Mouse (Mus musculus) T-helper 1 cell (primary cell): Measurements from ENCODE around the gene Nfatc2.

ENCODE experiments used
- in situ Hi-C: fragments of 300-600 bp; cut with MboI, MseI; formaldehyde crosslinking; loops from one replicate; pipeline ENCODE4 v1.15.1; 2025; ENCODE audit warnings: high pct_unique_total_duplicates

The Nfatc2 gene

DNA sequence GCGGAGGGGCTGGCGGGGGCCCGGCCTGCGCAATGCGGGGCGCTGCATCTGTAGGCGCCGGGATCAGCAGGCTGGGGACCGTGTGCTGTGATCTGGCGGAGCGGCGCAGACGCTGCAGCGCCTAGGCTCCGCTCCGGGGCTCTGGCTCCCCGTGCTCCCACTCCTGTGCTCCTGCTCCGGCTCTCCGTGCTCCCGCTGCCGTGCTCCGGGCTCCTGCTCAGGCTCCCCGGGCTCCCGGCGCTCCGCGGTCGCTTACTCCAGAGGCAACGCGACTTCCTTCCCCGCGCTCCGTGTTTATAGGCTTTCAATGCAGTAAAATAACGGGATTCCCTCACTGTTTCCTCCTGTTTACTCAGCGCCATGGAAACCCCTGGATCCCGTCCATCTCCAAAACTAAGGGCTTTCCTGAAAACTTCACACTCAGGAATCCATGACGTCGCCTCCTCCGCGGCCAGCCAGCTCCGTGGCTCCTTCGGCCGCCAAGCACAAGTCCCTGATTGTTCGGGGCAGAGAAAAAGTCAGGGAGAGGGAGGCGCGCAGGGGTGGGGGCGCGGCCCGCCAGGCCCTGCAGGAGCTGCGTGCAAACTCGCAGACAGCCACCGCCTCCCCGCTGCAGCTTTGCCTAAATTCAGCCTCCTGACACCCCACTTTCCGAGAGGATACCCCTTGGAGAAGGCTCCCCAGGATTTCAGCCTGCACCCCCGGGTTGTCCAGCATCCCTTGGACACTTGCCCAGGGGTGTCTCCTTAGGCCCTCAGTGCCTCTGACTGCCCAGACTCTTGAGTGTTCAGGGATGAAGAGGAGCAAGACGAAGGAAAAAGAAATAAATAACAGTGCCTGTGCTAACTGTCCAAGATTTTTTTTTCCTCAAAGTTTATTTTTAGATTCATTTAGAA lies at the start of gene Nfatc2:
Gene Nfatc2 (minus strand): TSS at position 167 of the 896 bp plus-strand sequence.
- in situ Hi-C loops: no loop called here

DNA sequence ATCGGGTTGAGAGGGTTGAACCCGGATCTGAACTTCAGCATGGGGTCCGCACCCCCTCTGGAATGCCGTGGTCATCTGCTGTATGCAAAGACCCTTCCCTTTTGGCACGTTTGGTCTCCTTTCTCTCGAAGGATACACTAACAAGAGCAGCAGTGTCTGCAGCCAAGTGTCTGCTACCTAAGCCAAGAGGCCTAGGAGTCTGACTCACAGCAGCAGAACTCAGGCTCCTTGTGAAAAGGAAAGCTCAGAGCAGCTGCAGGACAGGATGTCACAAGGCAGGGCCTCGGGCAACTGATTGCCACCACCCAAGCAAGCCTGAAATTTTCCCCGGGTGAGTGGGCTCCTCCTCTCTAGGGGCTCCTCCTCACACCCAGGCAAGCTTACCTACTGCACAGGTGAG lies 46.7 kb upstream of the Nfatc2 start:
- in situ Hi-C loops: no loop called here

DNA sequence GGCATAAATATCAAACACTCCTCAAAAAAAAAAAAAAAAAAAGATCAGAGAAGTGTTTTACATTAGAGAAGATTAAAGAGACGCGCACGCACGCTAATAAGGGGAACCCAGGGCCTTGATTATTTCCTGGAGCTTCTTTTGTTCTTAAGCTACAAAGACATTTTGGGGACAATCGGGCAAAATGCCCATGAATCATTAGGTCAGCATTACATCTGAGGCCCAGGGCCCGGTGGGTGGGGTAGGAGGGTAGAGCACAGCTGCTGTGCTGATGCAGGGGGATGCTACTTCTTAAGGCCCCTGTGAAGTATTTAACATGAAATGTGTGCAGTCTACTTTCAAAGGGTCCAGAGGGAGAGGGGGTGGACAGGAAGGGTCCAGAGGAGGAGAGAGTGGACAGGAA lies 43.4 kb upstream of the Nfatc2 start:
- in situ Hi-C loops: no loop called here

DNA sequence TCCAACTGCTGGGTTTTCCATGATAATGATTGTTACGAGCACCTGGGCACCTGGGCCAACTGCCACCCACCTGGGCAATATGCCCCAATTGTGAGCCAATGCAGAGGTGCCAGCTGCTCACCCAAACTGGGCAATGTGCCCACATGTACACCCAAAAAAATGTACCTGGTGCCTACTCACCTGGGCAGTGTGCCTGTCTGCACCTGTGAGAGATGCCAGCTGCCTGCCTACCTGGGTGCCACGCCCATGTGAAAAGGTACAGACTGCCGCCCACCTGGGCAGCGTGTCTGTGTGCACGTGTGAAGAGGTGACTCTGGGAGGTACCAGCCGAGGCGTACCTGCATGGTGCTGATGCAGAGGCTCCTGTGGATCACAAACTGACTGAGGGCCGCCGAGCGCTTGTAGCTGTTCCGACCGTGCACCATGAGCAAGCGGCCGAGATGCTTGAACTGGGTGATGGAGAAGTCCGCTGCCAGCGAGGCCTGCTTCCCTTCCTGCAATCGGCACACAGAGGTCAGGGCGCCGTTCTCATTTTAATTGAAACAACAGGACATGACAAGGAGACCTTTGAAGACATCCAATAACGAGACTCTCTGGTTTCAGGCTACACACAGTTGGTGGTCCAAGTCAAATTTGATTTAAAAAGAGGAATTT lies 42.2 kb upstream of the Nfatc2 start:
- in situ Hi-C loops: no loop called here

DNA sequence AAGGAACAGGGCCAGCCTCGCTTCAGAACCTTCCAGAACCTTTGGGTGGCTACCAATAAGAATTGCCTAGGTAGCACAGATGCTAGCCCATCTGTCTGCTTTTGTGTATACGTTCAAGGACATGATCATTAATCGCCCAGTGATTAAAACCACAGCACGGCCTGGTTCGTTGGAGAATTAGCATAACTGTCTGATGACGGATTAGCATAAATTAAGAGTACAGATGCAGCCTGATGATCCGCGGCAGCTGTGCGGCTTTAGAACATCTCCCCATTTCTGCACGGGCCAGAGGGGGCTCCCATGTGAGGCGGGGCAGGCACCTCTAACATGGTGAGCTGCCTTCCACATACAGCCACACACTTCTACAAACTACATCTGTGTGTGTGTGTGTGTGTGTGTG lies 40.7 kb upstream of the Nfatc2 start:
- in situ Hi-C loops: no loop called here

DNA sequence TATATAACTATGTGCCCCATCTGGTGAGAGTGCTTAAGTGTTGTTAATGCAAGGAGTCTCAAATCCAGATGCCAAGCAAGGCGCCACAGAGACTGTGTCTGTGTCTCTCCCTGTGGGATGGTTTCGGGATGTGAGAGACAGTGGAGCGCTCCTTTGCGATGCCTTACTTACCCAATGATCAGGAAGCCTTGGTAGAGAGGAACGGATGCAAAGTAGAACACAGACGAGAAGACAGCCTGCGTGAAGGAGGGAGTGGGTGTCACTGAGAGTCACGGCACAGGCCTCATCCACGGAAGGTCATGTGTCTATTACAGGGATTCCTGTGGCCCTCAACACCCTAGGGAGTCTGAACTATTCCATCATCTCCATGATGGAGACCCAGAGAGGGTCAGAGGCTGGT lies 39.0 kb upstream of the Nfatc2 start:
- in situ Hi-C loops: no loop called here

DNA sequence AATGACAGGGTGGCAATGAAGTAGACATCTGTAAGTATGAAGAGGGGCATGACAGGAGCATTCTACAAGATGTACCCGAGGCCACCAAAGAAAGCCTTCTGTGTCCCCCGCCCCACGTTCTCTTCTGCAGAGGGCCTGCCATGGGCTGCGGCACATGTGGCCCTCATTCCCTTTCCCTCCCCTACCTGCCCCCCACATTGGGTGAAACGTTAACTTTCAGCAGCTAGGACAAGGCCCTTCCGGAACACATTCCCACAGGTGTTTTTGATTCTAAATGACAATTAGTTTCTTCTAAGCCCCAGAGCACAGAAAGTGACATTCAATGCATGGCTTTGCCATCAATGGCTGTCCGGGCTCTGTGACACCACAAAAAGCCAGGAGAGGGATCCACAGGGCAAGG lies 33.4 kb upstream of the Nfatc2 start:
- in situ Hi-C loops: loop anchor here (10.0 kb wide), 1 partner anchor 380 kb away; no protein-coding TSS in a partner anchor

DNA sequence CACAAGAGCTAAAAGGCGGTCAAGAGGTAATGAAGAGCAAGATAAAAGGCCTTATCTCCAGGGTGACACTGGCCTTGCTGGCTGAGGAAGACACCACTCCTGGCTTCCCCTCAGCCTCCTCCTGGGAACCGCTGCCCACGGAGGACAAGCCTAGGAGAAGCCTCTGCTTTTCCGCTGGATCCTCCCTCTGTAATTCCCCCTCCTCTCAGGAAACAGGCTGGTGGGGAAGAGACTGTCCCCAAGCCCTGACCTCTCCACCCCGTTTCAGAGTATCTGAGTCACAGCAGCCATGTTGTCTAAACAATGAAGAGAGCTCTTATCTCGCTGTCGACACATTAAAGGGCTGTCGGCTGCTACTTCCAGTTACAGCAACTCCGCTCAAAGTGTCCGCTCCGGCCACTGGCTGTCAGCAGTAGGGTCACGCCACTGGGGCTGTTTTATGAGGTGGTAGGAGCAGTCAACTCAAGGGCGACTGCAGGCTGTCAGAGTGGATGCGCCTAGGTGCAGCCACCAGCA lies 31.9 kb upstream of the Nfatc2 start:
- in situ Hi-C loops: loop anchor here (10.0 kb wide), 1 partner anchor 379 kb away; no protein-coding TSS in a partner anchor

DNA sequence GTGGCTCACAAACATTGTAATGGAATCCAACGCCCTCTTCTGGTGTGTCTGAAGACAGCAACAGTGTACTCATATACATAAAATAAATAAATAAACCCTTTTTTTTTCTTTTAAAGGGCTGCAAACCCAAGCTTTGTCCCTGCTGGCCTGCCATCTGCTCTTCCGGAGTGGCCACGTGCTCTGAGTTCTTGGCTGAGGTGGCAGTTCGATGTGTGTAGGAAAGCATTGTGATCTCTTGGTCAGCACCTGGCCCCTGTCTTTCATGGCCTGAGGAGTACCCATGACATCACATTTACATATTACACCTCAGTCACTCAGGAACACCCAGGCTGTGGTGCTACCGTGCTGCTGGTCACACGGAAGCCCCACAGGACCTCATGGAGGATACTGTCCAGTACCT lies 31.1 kb upstream of the Nfatc2 start:
- in situ Hi-C loops: loop anchor here (10.0 kb wide), 1 partner anchor 378 kb away; no protein-coding TSS in a partner anchor

DNA sequence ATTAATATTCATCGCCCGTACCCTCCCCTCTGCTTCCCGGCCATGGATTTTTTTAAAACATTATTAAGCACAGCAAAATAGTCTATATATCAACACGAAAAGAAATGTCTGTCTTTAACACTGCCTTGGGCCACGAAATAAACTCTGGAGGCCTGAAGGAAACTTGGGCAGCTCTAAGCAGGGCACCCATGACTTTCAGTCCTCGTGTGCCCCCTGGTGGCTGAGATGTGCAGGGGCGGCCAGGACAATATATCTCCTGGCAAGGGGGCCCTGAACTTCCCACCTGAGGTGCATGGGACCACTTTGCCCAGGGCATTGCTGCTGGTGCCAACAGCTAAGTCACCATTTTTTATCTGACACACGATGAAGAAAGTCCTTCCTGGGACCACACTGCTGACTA lies 27.3 kb upstream of the Nfatc2 start:
- in situ Hi-C loops: loop anchor here (5.0 kb wide), 1 partner anchor 156 kb away; no protein-coding TSS in a partner anchor

DNA sequence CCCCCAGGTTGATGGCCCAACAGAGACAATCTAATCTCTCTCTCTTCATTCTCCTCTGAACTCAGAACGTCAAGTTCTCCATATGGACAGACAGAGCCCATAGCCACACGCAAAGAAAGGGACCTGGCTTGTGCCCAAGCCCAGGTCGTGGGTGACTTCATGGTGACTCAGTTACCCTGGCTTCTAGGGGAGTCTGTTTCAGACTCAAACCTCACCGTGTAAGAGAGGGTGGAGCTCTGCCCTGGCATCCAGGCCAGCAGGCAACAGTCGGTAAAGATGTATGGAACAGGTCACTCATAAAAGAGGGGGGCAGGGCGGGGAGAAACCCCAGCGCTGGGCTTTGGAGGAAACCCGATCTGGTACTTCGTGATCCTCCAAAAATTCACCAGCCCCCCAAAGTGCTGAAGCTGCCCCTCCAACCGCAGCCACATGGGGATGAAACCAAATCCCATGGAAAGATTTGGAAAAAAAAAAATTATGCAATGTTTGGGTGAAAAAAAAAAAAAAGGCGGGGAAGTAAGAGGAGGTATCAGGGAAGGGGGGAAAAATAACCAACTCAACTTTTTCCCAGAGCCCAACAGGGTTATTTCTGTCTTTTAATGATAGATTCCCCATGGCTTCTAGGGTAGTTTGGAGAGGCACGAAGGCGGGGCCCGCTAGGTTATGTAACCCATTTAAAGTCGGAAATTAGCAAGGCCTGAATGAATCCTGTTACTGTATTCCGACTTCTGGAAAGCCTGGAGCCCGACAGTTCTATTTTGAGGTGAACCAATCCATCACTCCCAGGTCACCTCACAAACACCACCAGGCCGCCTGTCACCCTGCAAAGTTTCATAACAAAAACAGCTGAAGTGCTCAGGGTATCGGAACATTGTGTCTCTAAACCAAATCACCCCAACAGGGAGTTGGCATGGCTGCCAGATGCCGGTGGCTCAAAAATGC lies 26.6 kb upstream of the Nfatc2 start:
- in situ Hi-C loops: loop anchor here (5.0 kb wide), 1 partner anchor 156 kb away; no protein-coding TSS in a partner anchor

DNA sequence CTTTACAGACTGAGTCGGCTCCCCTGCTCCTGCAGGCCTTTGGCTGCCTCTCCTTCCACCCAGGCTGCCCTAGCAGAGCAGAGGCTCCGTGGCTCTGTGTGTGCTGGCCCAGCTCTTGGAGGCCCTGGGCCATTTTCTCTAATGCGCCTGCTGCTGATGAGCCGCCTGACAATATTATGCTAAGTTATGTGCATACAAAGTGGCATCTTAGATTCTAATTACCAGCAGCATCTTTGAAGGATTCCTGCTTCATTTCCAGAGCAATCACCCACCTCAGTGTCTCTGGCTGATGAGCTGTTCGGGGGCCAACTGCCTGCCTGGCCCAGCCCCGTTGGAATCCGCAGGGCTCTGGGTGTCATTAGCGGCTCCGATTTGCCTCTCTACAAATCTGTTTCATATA lies 24.9 kb upstream of the Nfatc2 start:
- in situ Hi-C loops: loop anchor here (5.0 kb wide), 1 partner anchor 154 kb away; no protein-coding TSS in a partner anchor

DNA sequence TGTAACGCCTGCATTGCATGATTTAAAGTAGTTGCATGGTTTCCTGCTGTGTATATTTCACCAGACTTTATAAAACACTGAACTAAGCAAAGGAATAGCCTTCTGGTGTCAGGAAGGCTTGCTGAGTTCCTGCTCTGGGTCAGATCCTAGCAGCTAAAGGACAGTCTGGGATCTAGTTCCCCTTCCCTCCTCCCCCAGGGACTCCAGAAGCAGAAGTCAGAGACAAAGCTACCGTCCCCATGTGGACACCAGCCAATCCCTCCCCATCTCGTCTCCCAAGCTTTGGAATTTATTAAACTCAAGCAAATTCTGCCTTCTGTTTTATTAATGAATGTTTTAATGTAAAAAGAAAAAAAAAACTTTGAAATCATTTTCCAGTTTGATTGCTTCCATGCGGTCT lies 23.6 kb upstream of the Nfatc2 start:
- in situ Hi-C loops: loop anchor here (5.0 kb wide), 1 partner anchor 153 kb away; no protein-coding TSS in a partner anchor

DNA sequence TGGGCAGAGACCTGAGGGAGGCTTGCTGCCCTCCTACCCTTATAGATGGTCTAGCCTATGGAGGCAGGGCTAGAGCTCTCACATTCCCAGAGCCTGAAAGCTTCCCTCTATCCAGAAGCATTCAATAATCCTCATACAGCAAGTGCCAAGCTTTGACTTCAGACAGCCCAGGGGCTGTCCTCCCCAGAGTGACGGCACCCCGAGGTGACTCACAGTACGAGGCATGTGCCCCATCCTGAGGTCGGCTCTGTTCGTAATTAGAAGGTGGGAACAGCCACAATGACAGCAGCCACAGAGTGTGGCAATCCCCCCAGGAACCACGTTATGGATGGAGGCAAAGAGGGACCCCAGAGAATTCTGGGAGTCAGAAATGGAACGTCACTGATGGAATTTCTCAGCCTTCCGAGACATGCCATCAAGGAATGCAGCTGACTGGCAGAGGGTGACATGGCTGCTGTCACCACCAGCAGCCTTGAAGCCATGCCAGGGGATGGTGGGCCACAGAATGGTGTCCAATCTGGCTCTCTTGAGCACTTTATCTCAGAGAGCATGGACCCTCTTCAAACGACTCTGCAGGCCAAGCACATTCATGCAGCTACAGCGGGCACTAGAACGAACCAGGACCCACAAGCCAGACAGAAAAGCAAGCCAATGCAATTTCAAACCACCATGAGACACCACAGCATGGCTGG lies 19.8 kb upstream of the Nfatc2 start:
- in situ Hi-C loops: no loop called here

DNA sequence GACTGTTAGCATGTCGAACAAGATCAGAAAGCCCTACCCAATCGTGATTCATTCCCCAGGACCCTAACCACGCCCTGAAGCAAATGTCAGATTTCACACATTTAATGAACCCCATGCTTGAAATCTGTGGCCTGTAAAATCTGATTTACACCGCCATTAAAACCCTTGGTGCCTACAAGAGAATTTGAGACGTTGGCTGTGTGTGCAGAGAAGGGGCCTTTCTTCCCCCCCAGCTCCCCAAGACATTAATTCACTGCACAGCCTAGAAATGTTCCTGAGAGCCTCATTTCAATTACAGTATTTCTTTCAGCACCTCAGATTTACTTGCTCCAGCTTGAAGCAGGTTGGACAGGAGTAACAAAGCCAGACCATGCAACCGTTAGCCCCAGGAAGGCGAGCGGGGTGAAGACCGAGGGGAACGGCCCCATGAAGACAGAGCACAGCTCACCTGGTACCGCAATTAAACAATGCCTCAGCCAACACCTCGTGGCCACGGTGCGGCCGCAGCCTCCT lies 16.8 kb upstream of the Nfatc2 start:
- in situ Hi-C loops: no loop called here

DNA sequence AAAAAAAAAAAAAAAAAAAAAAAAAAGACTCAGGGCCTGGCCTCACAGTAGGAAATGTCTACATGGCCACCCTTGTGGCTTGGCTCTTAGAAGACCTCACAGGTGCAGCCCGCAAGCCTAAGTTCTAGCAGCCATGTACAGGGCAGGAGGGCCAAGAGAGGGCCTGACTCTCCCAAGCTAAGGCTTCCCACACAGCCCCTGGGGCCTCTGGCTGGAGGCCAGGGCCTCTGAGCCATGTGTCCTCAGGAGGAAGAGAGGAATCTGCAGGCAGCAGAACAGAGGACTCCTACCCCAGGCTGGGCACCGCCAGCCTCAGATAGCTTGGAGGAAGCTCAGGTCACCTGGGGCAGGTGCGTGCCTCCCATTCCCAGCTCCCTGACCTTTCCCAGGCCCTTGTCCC lies 13.7 kb upstream of the Nfatc2 start:
- in situ Hi-C loops: no loop called here

DNA sequence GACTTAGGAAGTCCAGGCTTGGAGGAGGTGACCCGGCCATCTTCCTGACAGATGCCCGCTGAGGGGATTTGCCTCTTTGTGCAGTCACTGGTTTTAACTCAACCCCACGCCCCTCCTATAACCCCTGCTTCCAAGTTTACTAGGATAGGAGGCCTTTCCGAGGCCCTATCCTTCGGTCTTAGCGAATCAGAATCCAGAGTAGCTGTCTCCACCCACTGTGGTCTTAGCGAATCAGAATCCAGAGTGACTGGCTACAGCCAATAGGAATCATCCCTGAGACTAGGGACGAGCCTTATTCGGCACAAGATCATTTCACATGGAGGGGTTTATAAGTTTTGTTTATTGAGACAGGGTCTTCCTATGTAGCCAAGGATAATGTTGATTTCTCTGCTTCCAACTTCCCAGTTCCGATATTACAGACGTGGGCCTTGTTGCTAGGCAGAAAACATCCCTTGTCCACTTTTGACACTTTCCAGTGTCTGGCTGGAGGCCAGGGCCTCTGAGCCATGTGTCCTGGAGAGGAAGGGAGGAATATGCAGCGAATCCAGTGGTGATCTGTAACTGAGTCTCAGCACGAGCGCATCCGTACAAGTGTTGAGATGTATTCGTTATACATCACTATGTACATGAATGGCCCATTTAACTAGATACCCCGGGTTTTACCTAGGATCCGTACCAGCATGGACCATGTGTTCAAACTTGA lies 12.9 kb upstream of the Nfatc2 start:
- in situ Hi-C loops: no loop called here

DNA sequence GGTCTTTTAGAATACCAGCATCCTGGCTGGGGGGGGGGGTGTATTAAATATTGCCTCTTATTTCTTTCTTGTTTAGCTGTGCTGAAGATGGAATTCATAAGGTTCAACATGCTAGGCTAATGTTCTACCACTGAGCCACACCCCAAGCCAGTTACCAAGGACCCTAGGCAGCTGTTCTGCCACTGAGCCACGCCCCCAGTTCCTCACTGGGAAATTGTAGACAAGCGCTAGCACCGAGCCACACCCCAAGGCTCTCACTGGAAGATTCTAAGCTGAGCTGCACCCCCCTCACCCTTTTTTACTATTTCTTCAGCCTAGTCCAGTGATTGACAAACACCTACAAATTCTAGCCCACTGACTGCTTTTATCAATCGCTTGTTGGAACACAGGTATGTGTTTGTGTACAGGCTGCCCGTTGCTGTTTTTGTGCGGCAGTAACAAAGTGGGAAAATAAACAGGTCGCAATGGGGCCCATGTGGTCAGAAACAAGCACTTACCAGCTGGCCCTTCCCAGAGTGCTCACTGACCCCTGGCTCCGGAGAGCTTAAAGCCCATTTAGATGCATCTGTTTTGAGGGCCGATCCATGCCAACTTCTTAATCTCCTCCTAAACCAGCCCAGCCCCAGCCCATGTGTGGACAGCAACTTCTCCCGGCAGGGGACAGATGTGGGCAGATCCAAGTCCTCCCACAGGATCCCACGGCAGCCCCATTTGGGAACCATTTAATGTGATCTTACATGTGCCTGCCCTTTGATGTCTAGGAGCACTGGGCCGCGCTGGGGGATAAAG lies 11.8 kb upstream of the Nfatc2 start:
- in situ Hi-C loops: no loop called here

DNA sequence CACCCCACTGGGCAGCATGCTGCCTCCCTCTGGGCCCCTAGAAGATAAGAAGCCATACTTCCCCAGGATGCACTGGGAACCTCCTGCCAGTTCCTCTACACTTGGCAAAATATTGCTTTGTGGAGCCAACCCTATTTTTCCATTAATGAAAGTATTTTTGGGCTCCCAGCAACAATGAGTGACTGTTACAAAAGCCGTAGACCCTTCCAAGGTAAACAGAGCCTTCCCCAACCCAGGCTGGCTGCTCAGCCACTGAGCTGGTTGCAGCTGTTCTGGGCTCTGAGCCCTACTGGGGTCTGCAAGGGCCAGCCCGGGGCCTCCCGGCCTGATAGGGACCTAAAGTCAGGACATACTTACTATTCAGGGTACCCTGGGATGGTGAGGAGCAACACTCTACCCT lies 9.5 kb upstream of the Nfatc2 start:
- in situ Hi-C loops: no loop called here
